Mouse (Mus musculus) forebrain, embryonic 13.5 days (tissue): ENCODE data around the gene Vipr2. TPM values are rescaled to one million over a fixed set of nuclear protein-coding genes. Genes with fewer than 3 reads are reported as not detected.

Source experiments
- ATAC-seq: fragments of 200-750 bp; cut with Nextera tagmentation; 2 replicates; pipeline ENCODE4 v1.8.0; 2017
- H3K27ac ChIP-seq: fragments of 300-500 bp; sonication (generic); 2 replicates; pipeline ENCODE4 v1.5.1; 2015; ENCODE audit warnings: inconsistent platforms, mild to moderate bottlenecking, moderate library complexity
- H3K27me3 ChIP-seq: fragments of 300-500 bp; sonication (generic); 2 replicates; pipeline ENCODE4 v1.6.1; 2015; ENCODE audit warnings: mild to moderate bottlenecking, inconsistent platforms
- H3K36me3 ChIP-seq: fragments of 300-500 bp; sonication (generic); 2 replicates; pipeline ENCODE4 v1.6.1; 2015; ENCODE audit warnings: mild to moderate bottlenecking, inconsistent platforms; ENCODE audit not compliant: poor library complexity, severe bottlenecking
- H3K4me1 ChIP-seq: fragments of 300-500 bp; sonication (generic); 2 replicates; pipeline ENCODE4 v1.6.1; 2015; ENCODE audit warnings: inconsistent platforms
- H3K4me2 ChIP-seq: fragments of 300-500 bp; sonication (generic); 2 replicates; pipeline ENCODE4 v1.6.1; 2015; ENCODE audit warnings: inconsistent platforms, mild to moderate bottlenecking, moderate library complexity
- H3K4me3 ChIP-seq: fragments of 300-500 bp; sonication (generic); 2 replicates; pipeline ENCODE4 v1.5.1; 2015; ENCODE audit warnings: mild to moderate bottlenecking, inconsistent platforms
- H3K9ac ChIP-seq: fragments of 300-500 bp; sonication (generic); 2 replicates; pipeline ENCODE4 v1.6.1; 2015; ENCODE audit warnings: mild to moderate bottlenecking, inconsistent platforms
- H3K9me3 ChIP-seq: fragments of 300-500 bp; sonication (generic); replicated peaks from 2 replicates; pipeline ENCODE4 v1.6.1; 2016; ENCODE audit warnings: inconsistent platforms
- WGBS: fragments of 180-500 bp; shearing (Covaris S2); methylation state at CpG from one replicate; pipeline ENCODE4 v1.1.7; 2015; 5-methylcytosine and 5-hydroxymethylcytosine counted together
- polyA plus RNA-seq: library from polyadenylated mRNA; unstranded; fragments of >200 nt; fragmentation: Nextera tagmentation; extraction: Ambion mirVana; gene quantifications from 2 replicates; pipeline ENCODE4 v1.2.1, GENCODE M21; 2015

Vipr2 gene
- 0.94 and 1.1 TPM in 2 replicates for polyA plus RNA-seq

DNA sequence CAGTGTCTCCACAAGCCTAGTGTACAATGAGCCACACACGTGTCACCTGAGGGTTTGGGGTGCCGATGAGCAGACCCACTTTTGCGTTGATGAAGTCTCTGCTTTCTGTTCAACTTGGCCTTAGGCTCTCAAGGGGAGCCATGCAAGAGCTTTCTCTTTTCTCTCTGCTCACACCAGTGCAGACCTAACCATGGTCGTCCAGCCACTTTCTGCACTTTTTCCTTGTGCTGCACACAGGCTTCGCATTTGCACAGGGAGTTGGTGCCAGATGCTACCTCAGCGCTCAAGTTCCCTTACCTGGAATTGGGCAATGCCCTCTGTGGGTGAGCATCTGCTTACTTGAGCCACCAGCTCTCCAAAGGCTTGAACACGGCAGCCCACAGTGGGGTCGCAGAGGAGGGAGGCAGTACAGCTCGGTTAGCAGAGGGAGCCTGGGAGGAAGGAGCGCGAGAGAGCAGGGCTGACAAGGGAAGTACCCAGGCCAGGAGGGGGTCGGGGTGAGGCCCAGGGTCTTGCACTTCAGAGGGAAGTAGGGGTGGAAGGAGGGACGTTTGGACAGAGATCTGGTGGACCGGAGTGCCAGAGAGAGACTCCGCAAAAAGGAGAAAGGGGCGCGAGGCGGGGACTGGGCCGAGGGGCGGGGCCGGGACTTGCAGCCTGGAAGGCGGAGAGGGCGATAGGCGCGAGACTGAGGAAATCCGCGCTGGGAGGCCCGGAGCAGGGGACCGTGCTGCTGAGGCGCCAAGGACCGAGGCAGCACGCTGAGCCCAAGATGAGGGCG, at the start of gene Vipr2:
TSS of gene Vipr2 (plus strand) at position 653 of the 781 bp plus-strand sequence.
- Histone ChIP-seq H3K36me3 (no peaks in the 10 kb centered on the region), H3K9me3 (no peaks in the 10 kb centered on the region), H3K4me3 (peak within 1 kb of the TSS; percentile 64), H3K9ac (peak within 1 kb of the TSS; percentile 75), H3K4me2 (peak within 1 kb of the TSS; percentile 87), H3K4me1 (0 out of 2 replicates have a peak, but pooled peaks cover 3% of the 10 kb centered on the region), H3K27ac (no peak within 1 kb of the TSS), H3K27me3 (peaks cover 11% of the 10 kb centered on the region; the same call in 1 of the 2 replicates)
- ATAC-seq, result peak; percentile 95
- WGBS, result 6% methylated on average over 32 of the region's 33 CpGs

DNA sequence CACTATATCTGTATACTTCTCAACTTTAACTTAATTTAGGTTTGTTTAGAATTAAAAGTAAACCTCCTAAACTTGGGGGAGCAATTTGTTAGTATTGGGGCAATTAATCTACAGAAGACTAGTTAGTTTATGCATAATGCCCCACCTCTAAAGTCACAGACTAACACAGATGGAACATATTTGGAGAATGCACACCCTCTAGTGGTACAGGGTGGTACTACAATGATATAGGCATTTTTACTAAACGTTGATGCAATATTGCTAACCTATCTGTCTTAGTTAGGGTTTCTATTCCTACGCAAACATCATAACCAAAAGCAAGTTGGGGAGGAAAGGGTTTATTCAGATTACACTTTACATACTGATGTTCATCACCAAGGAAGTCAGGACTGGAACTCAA, 49.4 kb upstream of the Vipr2 start:
- ATAC-seq, result no peak
- Histone ChIP-seq H3K27me3 (no peaks in the 10 kb centered on the region), H3K4me2 (no peak overlapping the region), H3K4me3 (no peak overlapping the region), H3K36me3 (no peaks in the 10 kb centered on the region), H3K9ac (no peak overlapping the region), H3K9me3 (no peaks in the 10 kb centered on the region), H3K4me1 (no peaks in the 10 kb centered on the region), H3K27ac (no peak overlapping the region)
- WGBS, result 64% methylated on average over 2 of the region's 2 CpGs

DNA sequence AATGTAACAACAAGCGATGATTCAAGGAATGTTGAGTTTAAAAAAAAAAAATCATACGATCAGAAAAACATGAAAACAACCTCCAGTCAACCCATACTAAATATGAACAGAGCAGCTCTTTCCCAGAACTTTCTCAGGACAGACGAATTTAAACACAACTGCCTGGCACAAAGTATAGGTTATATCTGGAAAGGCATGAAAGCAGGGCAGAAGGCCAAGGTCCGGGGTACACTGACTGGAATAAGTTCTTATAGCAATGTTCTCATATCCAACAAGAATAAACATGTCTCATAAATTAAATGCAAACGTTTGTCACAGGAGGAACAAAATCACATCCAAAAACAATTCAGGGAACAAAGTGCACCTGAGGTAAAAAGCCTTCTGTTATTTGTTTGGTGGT, 42.2 kb upstream of the Vipr2 start:
- no peak for ATAC-seq
- Histone ChIP-seq H3K9ac (no peak overlapping the region), H3K4me2 (no peak overlapping the region), H3K36me3 (no peaks in the 10 kb centered on the region), H3K4me1 (no peaks in the 10 kb centered on the region), H3K27ac (no peak overlapping the region), H3K4me3 (no peak overlapping the region), H3K9me3 (no peaks in the 10 kb centered on the region; the same call in 1 of the 2 replicates), H3K27me3 (no peaks in the 10 kb centered on the region)
- WGBS, result 73% methylated on average over 5 of the region's 5 CpGs

DNA sequence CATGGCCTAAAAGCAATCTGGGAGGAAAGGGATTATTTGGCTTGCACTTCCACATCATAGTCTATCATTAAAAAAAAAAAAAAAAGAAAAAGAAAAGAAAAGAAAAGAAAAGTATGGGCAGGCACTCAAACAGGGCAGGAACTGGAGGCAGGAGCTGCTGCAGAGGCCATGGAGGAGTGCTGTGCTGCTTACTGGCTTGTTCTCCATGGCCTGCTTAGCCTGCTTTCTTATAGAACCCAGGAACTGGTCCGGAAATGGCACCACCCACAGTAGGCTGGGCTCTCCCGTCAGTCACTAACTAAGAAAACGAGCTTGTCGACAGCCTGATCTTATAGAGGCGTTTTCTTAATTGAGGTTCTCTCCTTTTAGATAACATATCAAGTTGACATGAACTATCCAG, 32.7 kb upstream of the Vipr2 start:
- WGBS, result 83% methylated on average over 5 of the region's 5 CpGs
- Histone ChIP-seq H3K9me3 (no peaks in the 10 kb centered on the region), H3K4me1 (peaks cover 14% of the 10 kb centered on the region), H3K4me3 (no peak overlapping the region), H3K27ac (no peak overlapping the region), H3K4me2 (no peak overlapping the region), H3K27me3 (no peaks in the 10 kb centered on the region), H3K9ac (no peak overlapping the region), H3K36me3 (peaks cover 5% of the 10 kb centered on the region; the same call in 1 of the 2 replicates)
- no peak for ATAC-seq

DNA sequence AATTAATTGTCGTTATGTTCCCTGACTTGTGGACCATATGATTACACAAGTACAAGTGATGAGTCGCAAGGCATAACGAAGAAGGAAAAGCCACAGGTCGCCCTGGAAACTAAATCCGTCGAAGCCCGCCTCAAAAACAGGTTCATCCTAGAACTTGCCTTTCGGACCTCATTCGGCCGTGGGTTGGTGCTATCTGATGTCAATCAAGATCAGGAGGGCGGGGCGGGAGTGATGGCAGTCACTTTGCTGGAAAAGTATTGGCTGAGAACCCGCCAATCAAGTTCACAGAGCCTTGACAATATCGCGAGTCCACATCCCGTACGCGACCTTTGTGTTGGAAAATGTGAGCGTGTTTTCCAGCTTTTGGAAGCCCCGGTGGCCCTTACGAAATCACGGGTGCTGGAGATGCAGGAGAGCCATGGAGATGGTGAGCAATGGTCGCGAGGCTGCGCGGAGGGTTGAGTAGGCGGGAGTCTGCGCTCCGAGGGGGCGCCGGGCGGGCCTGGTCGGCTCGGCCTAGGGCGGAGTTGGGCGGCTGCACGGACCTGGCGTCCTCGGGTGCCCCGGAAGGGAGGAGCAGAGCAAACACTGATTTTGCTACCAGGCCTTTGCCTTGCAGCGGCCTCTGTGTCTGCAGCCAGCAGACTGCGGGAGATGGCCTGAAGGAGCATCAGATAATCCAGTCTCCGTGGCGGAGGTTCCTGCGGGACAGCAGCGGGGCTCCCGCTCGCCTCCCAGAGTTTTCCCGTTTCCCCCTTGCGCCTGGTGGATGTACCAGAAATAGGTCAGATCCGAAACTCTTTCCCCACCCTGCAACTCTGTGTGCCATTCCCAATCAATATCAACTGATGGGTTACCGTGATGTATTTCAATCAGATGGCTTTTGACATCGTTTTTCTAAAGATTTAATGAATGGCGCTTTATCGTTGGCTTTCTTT, 29.8 kb upstream of the Vipr2 start, which contains the start of gene Zfp386:
TSS of gene Zfp386 (plus strand) at position 285 of the 938 bp plus-strand sequence.
- peak; percentile 100 for ATAC-seq
- Histone ChIP-seq H3K9me3 (peaks cover 12% of the 10 kb centered on the region; the same call in 1 of the 2 replicates), H3K4me2 (peak within 1 kb of the TSS; percentile 82), H3K9ac (peak within 1 kb of the TSS; percentile 91), H3K4me3 (peak within 1 kb of the TSS; percentile 81), H3K36me3 (peaks cover 34% of the 10 kb centered on the region), H3K27me3 (no peaks in the 10 kb centered on the region), H3K4me1 (peaks cover 20% of the 10 kb centered on the region), H3K27ac (peak within 1 kb of the TSS; percentile 95)
- WGBS, result under 1% methylated on average over 55 of the region's 55 CpGs

DNA sequence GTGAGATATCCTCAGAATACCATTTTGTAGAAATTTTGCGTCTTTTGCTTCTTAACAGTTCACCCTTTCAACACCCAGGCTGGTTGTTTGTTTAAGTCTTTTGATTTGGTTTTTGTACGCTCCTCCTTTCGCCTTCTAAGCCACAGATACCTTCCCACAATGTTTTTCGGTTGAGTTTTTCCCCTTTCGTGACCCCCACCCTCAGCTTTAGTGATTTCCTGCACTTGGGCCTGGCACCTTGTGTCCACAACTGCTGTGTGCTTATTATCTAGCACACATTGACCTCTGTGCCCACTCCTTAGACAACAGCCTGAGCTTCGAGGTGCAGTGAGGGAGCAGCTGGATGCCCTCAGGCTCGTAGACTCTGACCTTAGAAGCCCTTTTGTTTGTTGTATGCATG, 28.8 kb upstream of the Vipr2 start:
- no peak for ATAC-seq
- H3K27ac ChIP-seq, result no peak overlapping the region
- H3K9ac ChIP-seq, result peak overlapping the region; percentile 91
- peaks cover 36% of the 10 kb centered on the region for H3K36me3 ChIP-seq
- peaks cover 20% of the 10 kb centered on the region for H3K4me1 ChIP-seq
- WGBS, result 75% methylated on average over 7 of the region's 7 CpGs
- H3K27me3 ChIP-seq, result no peaks in the 10 kb centered on the region
- peak overlapping the region; percentile 82 for H3K4me2 ChIP-seq
- peak overlapping the region; percentile 81 for H3K4me3 ChIP-seq
- peaks cover 12% of the 10 kb centered on the region; the same call in 1 of the 2 replicates for H3K9me3 ChIP-seq

DNA sequence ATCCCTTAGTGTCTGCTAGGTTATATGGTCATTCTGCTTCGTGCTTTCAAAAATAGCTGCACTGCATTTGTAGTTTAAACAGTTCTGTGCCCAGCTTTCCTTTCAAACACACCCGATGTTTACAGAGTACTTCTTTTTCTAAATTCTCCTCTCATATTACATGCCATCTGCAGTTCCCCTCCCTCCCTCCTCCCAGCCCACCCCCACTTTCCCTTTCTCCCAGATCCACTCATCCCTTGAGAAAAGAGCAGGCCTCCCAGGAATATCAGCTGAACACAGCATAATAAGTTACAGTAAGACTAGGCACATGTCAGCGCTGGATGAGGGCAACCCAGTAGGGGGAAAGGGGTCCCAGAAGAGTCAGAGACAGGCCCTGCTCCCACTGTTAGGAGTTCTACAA, 28.3 kb upstream of the Vipr2 start:
- peak overlapping the region; percentile 81 for H3K4me3 ChIP-seq
- peaks cover 38% of the 10 kb centered on the region for H3K36me3 ChIP-seq
- H3K4me1 ChIP-seq, result peaks cover 20% of the 10 kb centered on the region
- H3K27me3 ChIP-seq, result no peaks in the 10 kb centered on the region
- H3K9ac ChIP-seq, result peak overlapping the region; percentile 91
- peaks cover 12% of the 10 kb centered on the region for H3K9me3 ChIP-seq
- no peak overlapping the region for H3K27ac ChIP-seq
- 84% methylated on average over 3 of the region's 3 CpGs for WGBS
- ATAC-seq, result no peak
- H3K4me2 ChIP-seq, result peak overlapping the region; percentile 82

DNA sequence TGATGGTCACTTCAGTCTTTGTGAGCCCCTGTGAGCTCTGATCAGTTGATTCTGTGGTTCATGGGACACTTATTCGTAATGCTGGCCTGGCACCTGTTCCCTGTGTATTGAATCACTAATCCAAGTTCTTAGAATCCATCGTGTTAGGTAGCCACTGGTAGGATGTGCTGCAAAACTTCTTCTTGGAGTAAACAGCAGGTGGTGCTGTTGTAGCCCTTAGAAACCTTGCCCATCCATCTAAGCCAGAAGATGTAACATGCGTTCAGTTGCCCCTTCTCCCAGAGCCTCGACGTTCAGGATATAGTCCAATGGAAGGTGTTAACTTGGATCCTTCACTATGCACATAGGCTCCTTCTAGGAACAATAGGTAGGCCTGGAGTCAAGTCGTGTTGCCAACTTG, 27.8 kb upstream of the Vipr2 start:
- Histone ChIP-seq H3K4me2 (peak overlapping the region; percentile 82; the same call in 1 of the 2 replicates), H3K27ac (no peak overlapping the region), H3K4me1 (peaks cover 20% of the 10 kb centered on the region), H3K27me3 (no peaks in the 10 kb centered on the region), H3K9ac (no peak overlapping the region), H3K4me3 (peak overlapping the region; percentile 19; the same call in 1 of the 2 replicates), H3K9me3 (peaks cover 15% of the 10 kb centered on the region), H3K36me3 (peaks cover 43% of the 10 kb centered on the region)
- no peak for ATAC-seq
- 94% methylated on average over 6 of the region's 6 CpGs for WGBS

DNA sequence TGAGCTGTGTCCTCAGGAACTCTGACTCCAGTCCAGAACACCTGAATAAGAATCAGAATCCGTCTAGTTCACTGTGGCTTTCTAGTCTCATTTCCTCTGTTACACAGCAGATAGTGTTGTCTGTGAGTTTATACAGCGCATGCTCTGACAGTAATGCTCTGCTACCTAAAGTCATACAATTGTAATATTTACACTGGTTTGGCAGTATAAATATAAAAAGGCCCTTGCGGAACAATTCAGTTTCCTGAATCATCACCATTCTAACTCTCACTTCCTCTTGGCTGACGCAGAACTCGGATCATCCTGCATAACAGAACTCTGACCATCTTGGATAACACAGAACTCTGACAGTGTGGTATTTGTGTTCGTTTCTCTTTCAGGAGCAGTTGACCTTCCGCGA, 23.2 kb upstream of the Vipr2 start:
- ATAC-seq, result no peak
- Histone ChIP-seq H3K4me3 (no peak overlapping the region), H3K36me3 (peaks cover 83% of the 10 kb centered on the region), H3K4me1 (peaks cover 9% of the 10 kb centered on the region), H3K9me3 (peaks cover 32% of the 10 kb centered on the region), H3K27ac (no peak overlapping the region), H3K4me2 (no peak overlapping the region), H3K9ac (no peak overlapping the region), H3K27me3 (no peaks in the 10 kb centered on the region)
- 98% methylated on average over 8 of the region's 8 CpGs for WGBS

DNA sequence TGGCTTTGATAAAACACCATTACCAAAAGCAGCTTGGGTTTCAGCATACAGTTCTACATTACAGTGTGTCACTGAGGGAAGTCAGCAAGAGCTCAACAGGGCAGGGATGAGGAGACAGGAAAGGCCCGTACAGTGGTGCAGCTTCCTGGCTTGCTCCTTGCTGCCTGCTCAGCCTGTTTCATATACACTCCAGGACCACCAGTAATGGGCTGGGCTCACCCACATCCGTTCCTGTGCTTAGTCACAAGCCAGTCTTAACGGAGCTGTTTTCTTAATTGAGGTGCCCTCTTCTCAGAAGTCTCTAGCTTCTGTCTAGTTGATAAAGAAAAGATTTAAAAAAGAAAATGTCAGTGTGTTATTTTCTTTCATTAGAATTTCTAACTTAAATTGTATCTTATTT, 21.4 kb upstream of the Vipr2 start:
- H3K27ac ChIP-seq, result no peak overlapping the region
- no peak overlapping the region for H3K9ac ChIP-seq
- H3K27me3 ChIP-seq, result no peaks in the 10 kb centered on the region
- peaks cover 34% of the 10 kb centered on the region for H3K9me3 ChIP-seq
- no peak overlapping the region for H3K4me3 ChIP-seq
- H3K4me2 ChIP-seq, result no peak overlapping the region
- WGBS, result 96% methylated on average over 3 of the region's 3 CpGs
- no peaks in the 10 kb centered on the region for H3K4me1 ChIP-seq
- H3K36me3 ChIP-seq, result peaks cover 82% of the 10 kb centered on the region
- ATAC-seq, result no peak

DNA sequence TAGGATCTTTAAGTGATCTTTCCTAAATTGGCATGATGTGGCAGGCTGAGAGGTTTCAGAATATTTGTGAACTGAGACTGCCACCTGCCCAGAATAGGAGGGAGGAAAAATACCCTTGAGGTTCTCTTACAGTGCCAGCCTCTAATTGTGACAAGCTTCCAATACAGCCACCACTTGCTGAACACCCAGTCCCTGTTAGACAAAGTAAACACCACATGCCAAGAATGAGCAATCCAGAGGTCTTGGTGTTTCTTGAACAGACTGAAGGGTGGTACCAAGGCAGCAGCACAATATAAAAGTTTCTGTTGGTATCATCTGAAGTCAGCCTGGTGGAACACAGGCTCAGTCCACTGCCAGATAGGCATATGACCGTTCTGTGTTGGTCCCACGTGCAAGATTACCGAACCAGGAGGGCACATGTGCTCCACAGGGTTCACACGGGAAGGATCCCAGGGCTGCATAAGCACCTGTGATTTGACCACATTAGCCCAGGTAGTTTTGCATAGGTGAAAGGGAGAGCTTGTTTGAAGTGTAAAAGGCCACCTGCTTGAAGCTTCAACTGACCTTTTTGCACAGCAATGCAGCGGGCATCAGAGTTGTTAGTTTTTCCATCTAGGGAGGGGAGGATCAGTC, 15.8 kb upstream of the Vipr2 start:
- 93% methylated on average over 5 of the region's 5 CpGs for WGBS
- Histone ChIP-seq H3K9me3 (peaks cover 22% of the 10 kb centered on the region), H3K4me1 (no peaks in the 10 kb centered on the region), H3K4me3 (no peak overlapping the region), H3K36me3 (peaks cover 54% of the 10 kb centered on the region), H3K9ac (no peak overlapping the region), H3K27me3 (no peaks in the 10 kb centered on the region), H3K27ac (no peak overlapping the region), H3K4me2 (no peak overlapping the region)
- ATAC-seq, result peak; percentile 33; the same call in 1 of the 2 replicates
